13 mouse cellular contexts compared by ENCODE assay signal in genomic region chr19:7117141-7117540, GRCm38 (mm10). TPM values are rescaled to one million over a fixed set of nuclear protein-coding genes. Genes with fewer than 3 reads are reported as not detected.
DNase-seq lines count a peak whose midpoint lies in the region; ATAC-seq and TF ChIP-seq lines count a peak whose summit lies in the region.
"Had no signal": no experiment of that assay in that cellular context is flagged by ENCODE, and none has a peak within 500 bp of the region (broad histone marks: within the 10 kb centered on the region; RNA-seq: fewer than 3 reads in every experiment).

No protein-coding gene starts in this region.

- no peak overlapping the region for H3K27ac ChIP-seq in heart, embryonic 13.5 days (replicated peaks)
- H3K27ac ChIP-seq in MEL (ENCODE audit: control insufficient read depth, low read depth, low read length) = peak overlapping the region; percentile 67
- peak overlapping the region; percentile 89 for H3K27ac ChIP-seq in liver, embryonic 12.5 days
- no peak overlapping the region for H3K27ac ChIP-seq in kidney, adult 2 months (ENCODE audit: insufficient read depth, low read depth, low read length)
- H3K27ac ChIP-seq: hindbrain, embryonic 13.5 days; macrophage; neural tube, embryonic 12.5 days had no signal

- peaks cover 60% of the 10 kb centered on the region for H3K4me1 ChIP-seq in heart, embryonic 13.5 days
- peaks cover 12 to 29% of the 10 kb centered on the region in 2 experiments for H3K4me1 ChIP-seq in MEL (ENCODE audit: control insufficient read depth in 1 of 2, insufficient read depth in 2 of 2, low read length in 2 of 2)
- H3K4me1 ChIP-seq in liver, embryonic 12.5 days = peaks cover 84% of the 10 kb centered on the region
- H3K4me1 ChIP-seq in kidney, adult 2 months (ENCODE audit: control insufficient read depth, insufficient read depth, low read length) = peaks cover 12% of the 10 kb centered on the region

- H3K27me3 ChIP-seq in heart, embryonic 13.5 days (replicated peaks) = 0 out of 2 replicates have a peak, but pooled peaks cover 8% of the 10 kb centered on the region
- H3K27me3 ChIP-seq in MEL (ENCODE audit: control insufficient read depth in 1 of 2, insufficient read depth in 2 of 2, low read length in 2 of 2) = no peaks in the 10 kb centered on the region
- no peaks in the 10 kb centered on the region; the same call in 1 of the 2 replicates for H3K27me3 ChIP-seq in liver, embryonic 12.5 days (replicated peaks)
- H3K27me3 ChIP-seq in kidney, adult 2 months (replicated peaks; ENCODE audit: control insufficient read depth, insufficient read depth, low read length) = no peaks in the 10 kb centered on the region

- ATAC-seq in heart, embryonic 13.5 days (ENCODE audit: extremely low read depth, insufficient number of reproducible peaks, low FRiP score, low TSS enrichment) = no peak
- ATAC-seq in liver, embryonic 12.5 days = peak; percentile 84

- no peaks in the 10 kb centered on the region for H3K79me2 ChIP-seq in MEL (ENCODE audit: control insufficient read depth, insufficient read depth, low read length, poor library complexity)

- H3K9ac ChIP-seq in heart, embryonic 13.5 days = 0 out of 2 replicates have a peak overlapping the region, but pooled peaks have one; percentile 12
- H3K9ac ChIP-seq in MEL (ENCODE audit: control insufficient read depth, low read depth, low read length, poor library complexity, severe bottlenecking) = peak overlapping the region; percentile 48
- H3K9ac ChIP-seq in liver, embryonic 12.5 days = peak overlapping the region; percentile 66
- H3K9ac ChIP-seq: hindbrain, embryonic 13.5 days; neural tube, embryonic 12.5 days had no signal

- H3K36me3 ChIP-seq in heart, embryonic 13.5 days = no peaks in the 10 kb centered on the region
- H3K36me3 ChIP-seq in MEL (ENCODE audit: control insufficient read depth in 1 of 2, insufficient read depth in 2 of 2, low read length in 2 of 2) = peaks cover 0 to 19% of the 10 kb centered on the region in 2 experiments; a peak in 2 of 4 replicates
- no peaks in the 10 kb centered on the region for H3K36me3 ChIP-seq in liver, embryonic 12.5 days
- H3K36me3 ChIP-seq in kidney, adult 2 months (ENCODE audit: control insufficient read depth, insufficient read depth, low read length) = no peaks in the 10 kb centered on the region
- H3K36me3 ChIP-seq: hindbrain, embryonic 13.5 days; neural tube, embryonic 12.5 days had no signal

- TF ChIP-seq CTCF in MEL (IDR thresholded peaks at IDR 0.05 in 2 of 3, conservative IDR thresholded peaks at IDR 0.05 in 1 of 3; ENCODE audit: control insufficient read depth in 1 of 3, insufficient read depth in 1 of 3, low read depth in 2 of 3, low read length in 3 of 3, poor library complexity in 1 of 3, severe bottlenecking in 1 of 3) = no peak
- TF ChIP-seq CTCF in kidney, adult 2 months (conservative IDR thresholded peaks at IDR 0.05; ENCODE audit: insufficient read depth, insufficient read length, low read depth, low read length) = no peak

- no peak; a peak in 1 of 4 replicates for TF ChIP-seq POLR2A in MEL (IDR thresholded peaks at IDR 0.05; ENCODE audit: control insufficient read depth in 1 of 2, insufficient read depth in 1 of 2, low read depth in 1 of 2, low read length in 2 of 2, poor library complexity in 1 of 2)
- TF ChIP-seq POLR2A in kidney, adult 2 months (IDR thresholded peaks at IDR 0.05; ENCODE audit: low read depth, low read length) = no peak

- DNase-seq in heart, adult 11 months = no peak
- peak; percentile 47 for DNase-seq in MEL (ENCODE audit: low read depth, low spot score)
- DNase-seq in c-Kit-positive CD71-positive TER-119-negative erythroid progenitor cells, embryonic 14.5 days (ENCODE audit: low read depth) = peak; percentile 28
- no peak for DNase-seq in cerebellum, postnatal 10 days
- DNase-seq in kidney, adult 2 months = no peak
- DNase-seq: cerebellum, postnatal 14 days; kidney, adult 18-20 months; lung, adult 2 months had no signal

- H3K4me2 ChIP-seq in heart, embryonic 13.5 days = no peak overlapping the region
- peak overlapping the region; percentile 65 for H3K4me2 ChIP-seq in liver, embryonic 12.5 days
- H3K4me2 ChIP-seq: hindbrain, embryonic 13.5 days; neural tube, embryonic 12.5 days had no signal

- TF ChIP-seq RAD21 in MEL (IDR thresholded peaks at IDR 0.05; ENCODE audit: low read depth, low read length) = no peak

- WGBS in heart, embryonic 13.5 days = 61% methylated on average over 4 of the region's 4 CpGs
- WGBS in liver, embryonic 12.5 days (ENCODE audit: insufficient replicate concordance) = 14% methylated on average over 4 of the region's 4 CpGs
- WGBS in kidney, adult 2 months = 59% methylated on average over 4 of the region's 4 CpGs

- no peaks in the 10 kb centered on the region for H3K9me3 ChIP-seq in heart, embryonic 13.5 days
- H3K9me3 ChIP-seq in MEL (replicated peaks; ENCODE audit: insufficient read depth, low read length) = no peaks in the 10 kb centered on the region
- H3K9me3 ChIP-seq in liver, embryonic 12.5 days (replicated peaks) = no peaks in the 10 kb centered on the region
- H3K9me3 ChIP-seq: hindbrain, embryonic 13.5 days; neural tube, embryonic 12.5 days had no signal

- no peak overlapping the region for H3K4me3 ChIP-seq in heart, embryonic 13.5 days
- no peak overlapping the region for H3K4me3 ChIP-seq in MEL (ENCODE audit: control insufficient read depth in 1 of 2, insufficient read depth in 1 of 2, low read depth in 2 of 2, low read length in 2 of 2)
- peak overlapping the region; percentile 23 for H3K4me3 ChIP-seq in liver, embryonic 12.5 days
- H3K4me3 ChIP-seq in kidney, adult 2 months (ENCODE audit: insufficient read depth, low read depth, low read length) = no peak overlapping the region
- H3K4me3 ChIP-seq: hindbrain, embryonic 13.5 days; neural tube, embryonic 12.5 days had no signal

- TF ChIP-seq EP300 in MEL (IDR thresholded peaks at IDR 0.05; ENCODE audit: low read depth in 1 of 2, low read length in 2 of 2) = 0 out of 4 replicates have a peak, but pooled peaks of 1 of the 2 experiments have one; percentile 1

TF ChIP-seq in MEL, 35 proteins besides CTCF, POLR2A, EP300 and RAD21:
- TF ChIP-seq NELFE (IDR thresholded peaks at IDR 0.05; ENCODE audit: low read depth, low read length) = peak; percentile 1; the same call in 1 of the 2 replicates
- TF ChIP-seq MXI1 (IDR thresholded peaks at IDR 0.05; ENCODE audit: low read depth, low read length) = peak; percentile 24; the same call in 1 of the 2 replicates
- TF ChIP-seq RCOR1 (IDR thresholded peaks at IDR 0.05; ENCODE audit: low read depth, low read length) = no peak
- TF ChIP-seq ZMIZ1 (IDR thresholded peaks at IDR 0.05; ENCODE audit: low read depth, low read length) = no peak
- TF ChIP-seq USF2 (IDR thresholded peaks at IDR 0.05; ENCODE audit: borderline replicate concordance in 1 of 2, insufficient read depth in 1 of 2, low read depth in 1 of 2, low read length in 2 of 2) = no peak
- TF ChIP-seq SMC3 (IDR thresholded peaks at IDR 0.05; ENCODE audit: low read depth, low read length) = no peak
- no peak for TF ChIP-seq HCFC1 (IDR thresholded peaks at IDR 0.05; ENCODE audit: low read depth, low read length)
- 0 out of 2 replicates have a peak, but pooled peaks have one; percentile 7 for TF ChIP-seq ETS1 (IDR thresholded peaks at IDR 0.05; ENCODE audit: low read depth, low read length)
- no peak for TF ChIP-seq POLR2AphosphoS5 (IDR thresholded peaks at IDR 0.05; ENCODE audit: borderline replicate concordance, low read depth, low read length)

RNA-seq across cellular contexts. Expression of gene Flrt1, which starts 11.6 kb away (rescaled TPM):
- 1.1 and 1.4 TPM in 2 replicates for polyA plus RNA-seq in heart, embryonic 13.5 days (2015; fragmentation: Nextera tagmentation; extraction: Ambion mirVana)
- 0.03 TPM in 1 of 2 replicates, not detected in the other for total RNA-seq in MEL (2012; rRNA removed)
- polyA plus RNA-seq in MEL (2012; ENCODE audit: insufficient read depth in 1 of 2, insufficient read length in 2 of 2, low read depth in 1 of 2, low replicate concordance in 2 of 2, missing spikeins in 1 of 2) = not detected
- polyA plus RNA-seq in liver, embryonic 12.5 days (2016; fragmentation: Nextera tagmentation; extraction: Ambion mirVana) = 0.23 TPM in 2 replicates
- 23.1 and 25.1 TPM in 2 replicates for polyA plus RNA-seq in kidney, adult 2 months (2012; rRNA removed)
- polyA plus RNA-seq: macrophage had no signal

Comparison
In these comparisons a context has a peak if more than half of its experiments do, and no peak if none do; other contexts are left out.
1. H3K27ac ChIP-seq: peak in MEL (single experiment) and liver, embryonic 12.5 days (single experiment); none in heart, embryonic 13.5 days (single experiment) and kidney, adult 2 months (single experiment).
2. H3K9ac ChIP-seq: peak in every context shown above with its lines; median percentile 66 in liver, embryonic 12.5 days; 48 in MEL; 12 in heart, embryonic 13.5 days.
3. DNase-seq: peak in MEL (single experiment) and c-Kit-positive CD71-positive TER-119-negative erythroid progenitor cells, embryonic 14.5 days (single experiment); none in heart, adult 11 months (single experiment), cerebellum, postnatal 10 days (0 of 2) and kidney, adult 2 months (single experiment).
4. RNA of gene Flrt1, which starts 11.6 kb away (polyA plus RNA-seq): 23.1 to 25.1 TPM in kidney, adult 2 months; 1.1 to 1.4 TPM in heart, embryonic 13.5 days, 0.23 TPM in liver, embryonic 12.5 days and not detected in MEL; every median in the first group is over 10 times any median in the second.